ENCODE assay signal across 33 mouse cellular contexts in the genomic region with DNA sequence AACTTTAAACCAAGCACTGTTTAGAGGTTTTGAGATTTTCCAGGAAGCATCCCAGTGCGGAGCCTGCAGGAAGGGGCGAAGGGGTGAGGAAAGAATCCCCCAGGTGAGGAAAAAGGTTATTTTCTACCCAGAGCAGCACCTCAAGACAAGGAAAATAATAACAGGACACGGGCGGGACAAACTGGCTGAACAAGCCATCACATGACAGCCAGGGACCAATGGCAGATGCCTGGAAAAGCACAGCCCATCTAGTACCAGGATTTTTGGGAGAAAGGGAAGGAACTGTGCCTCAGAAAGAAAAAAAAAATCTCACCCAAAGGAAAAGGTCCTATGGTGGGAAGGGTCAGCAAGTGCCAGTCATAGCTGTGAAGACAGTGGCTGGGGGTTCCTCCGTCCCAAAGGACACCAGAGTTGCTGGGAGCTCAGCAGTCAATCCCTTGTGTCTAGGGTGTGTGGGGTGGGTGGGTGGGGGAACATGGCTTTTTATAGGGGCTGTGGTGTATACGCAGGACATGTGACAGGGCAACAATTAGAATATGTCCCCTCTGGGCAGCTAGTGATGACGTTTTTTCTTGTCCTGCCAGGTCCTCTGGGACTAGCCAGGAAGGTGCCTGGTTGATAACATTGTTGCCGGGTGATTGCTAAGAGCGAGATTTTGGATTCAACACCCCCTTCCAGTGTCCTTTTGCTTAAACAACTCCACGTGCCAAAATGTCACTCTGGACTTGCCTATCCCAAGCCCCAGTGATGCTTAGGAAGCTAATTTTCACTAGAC. TPM values are rescaled to one million over a fixed set of nuclear protein-coding genes. Genes with fewer than 3 reads are reported as not detected.
DNase-seq lines count a peak whose midpoint lies in the region; ATAC-seq lines count a peak whose summit lies in the region.
"Had no signal": no experiment of that assay in that cellular context is flagged by ENCODE, and none has a peak within 500 bp of the region (broad histone marks: within the 10 kb centered on the region; RNA-seq: fewer than 3 reads in every experiment).

No protein-coding gene starts in this region.

- no peak overlapping the region for H3K9ac ChIP-seq in heart, embryonic 14.5 days (ENCODE audit: low read length)
- no peak overlapping the region for H3K9ac ChIP-seq in heart, embryonic 11.5 days (ENCODE audit: low read depth, low read length)
- H3K9ac ChIP-seq in midbrain, embryonic 12.5 days (replicated peaks), result no peak overlapping the region
- no peak overlapping the region for H3K9ac ChIP-seq in midbrain, embryonic 15.5 days
- H3K9ac ChIP-seq: embryonic facial prominence, embryonic 13.5 days; hindbrain, embryonic 14.5 days; limb, embryonic 15.5 days; liver, embryonic 13.5 days; neural tube, embryonic 12.5 days had no signal

- no peaks in the 10 kb centered on the region for H3K36me3 ChIP-seq in heart, embryonic 14.5 days (ENCODE audit: control insufficient read depth, insufficient read depth, low read length)
- no peaks in the 10 kb centered on the region for H3K36me3 ChIP-seq in heart, embryonic 11.5 days (ENCODE audit: control insufficient read depth, insufficient read depth, low read length)
- no peaks in the 10 kb centered on the region for H3K36me3 ChIP-seq in midbrain, embryonic 12.5 days
- H3K36me3 ChIP-seq in midbrain, embryonic 10.5 days, result no peaks in the 10 kb centered on the region
- H3K36me3 ChIP-seq in midbrain, embryonic 15.5 days (replicated peaks), result no peaks in the 10 kb centered on the region
- H3K36me3 ChIP-seq: embryonic facial prominence, embryonic 13.5 days; G1E; limb, embryonic 10.5 days; limb, embryonic 15.5 days; liver, embryonic 13.5 days; neural tube, embryonic 12.5 days had no signal

- peak overlapping the region; percentile 29 for H3K4me2 ChIP-seq in heart, embryonic 14.5 days (ENCODE audit: low read length)
- H3K4me2 ChIP-seq in heart, embryonic 11.5 days, result no peak overlapping the region
- H3K4me2 ChIP-seq in midbrain, embryonic 12.5 days (replicated peaks), result no peak overlapping the region
- H3K4me2 ChIP-seq in midbrain, embryonic 15.5 days, result no peak overlapping the region
- H3K4me2 ChIP-seq: embryonic facial prominence, embryonic 13.5 days; hindbrain, embryonic 14.5 days; limb, embryonic 15.5 days; liver, embryonic 13.5 days; neural tube, embryonic 12.5 days had no signal

- H3K9me3 ChIP-seq in heart, embryonic 14.5 days (ENCODE audit: control insufficient read depth, low read length), result no peaks in the 10 kb centered on the region
- no peaks in the 10 kb centered on the region for H3K9me3 ChIP-seq in heart, embryonic 11.5 days (replicated peaks; ENCODE audit: control insufficient read depth, low read length)
- no peaks in the 10 kb centered on the region for H3K9me3 ChIP-seq in midbrain, embryonic 12.5 days
- H3K9me3 ChIP-seq in midbrain, embryonic 10.5 days (replicated peaks), result no peaks in the 10 kb centered on the region
- H3K9me3 ChIP-seq in midbrain, embryonic 15.5 days, result no peaks in the 10 kb centered on the region
- H3K9me3 ChIP-seq: embryonic facial prominence, embryonic 13.5 days; G1E; limb, embryonic 10.5 days; limb, embryonic 15.5 days; liver, embryonic 13.5 days; megakaryocyte, embryonic 14.5 days; neural tube, embryonic 12.5 days had no signal

- DNase-seq in midbrain, embryonic 10.5 days (ENCODE audit: low spot score), result no peak
- peak; percentile 29 for DNase-seq in MN1 (ENCODE audit: low spot score)
- DNase-seq: adrenal gland, adult 2 months; adrenal gland, postnatal 36 days; B cell, adult 2 months; cerebellum, adult 18-20 months; cerebellum, postnatal 10 days; gastrocnemius, adult 2 months; kidney, adult 9 months; kidney, postnatal 14 days; layer of hippocampus, adult 9-11 months; liver, embryonic 13.5 days; lung, adult 18-20 months; lung, postnatal 4 days; thymus, postnatal 4 days had no signal

- no peak for ATAC-seq in heart, embryonic 14.5 days (ENCODE audit: insufficient number of reproducible peaks, insufficient read depth, low FRiP score, low read depth)
- ATAC-seq in heart, embryonic 11.5 days (replicated peaks; ENCODE audit: insufficient number of reproducible peaks, low FRiP score, low TSS enrichment), result no peak
- ATAC-seq in midbrain, embryonic 12.5 days (ENCODE audit: low FRiP score, low read depth), result no peak
- ATAC-seq in midbrain, embryonic 15.5 days (replicated peaks), result no peak
- ATAC-seq in activated CD4-positive, CD25-positive, alpha-beta regulatory T cell, adult 4 months, result no peak
- ATAC-seq: forebrain, embryonic 16.5 days; intestine, postnatal 0 days; lung, postnatal 0 days; Patski had no signal

- WGBS in heart, embryonic 14.5 days, result 42% methylated on average over 10 of the region's 10 CpGs
- 49% methylated on average over 10 of the region's 10 CpGs for WGBS in heart, embryonic 11.5 days (ENCODE audit: insufficient replicate concordance)
- WGBS in midbrain, embryonic 12.5 days, result 77% methylated on average over 10 of the region's 10 CpGs
- 79% methylated on average over 10 of the region's 10 CpGs for WGBS in midbrain, embryonic 10.5 days
- 70% methylated on average over 10 of the region's 10 CpGs for WGBS in midbrain, embryonic 15.5 days

- H3K27me3 ChIP-seq in heart, embryonic 14.5 days (ENCODE audit: control insufficient read depth, insufficient read depth, low read length), result no peaks in the 10 kb centered on the region
- no peaks in the 10 kb centered on the region for H3K27me3 ChIP-seq in heart, embryonic 11.5 days (ENCODE audit: control insufficient read depth, insufficient read depth, low read length)
- no peaks in the 10 kb centered on the region for H3K27me3 ChIP-seq in midbrain, embryonic 12.5 days
- H3K27me3 ChIP-seq in midbrain, embryonic 10.5 days (ENCODE audit: low read depth, poor library complexity, severe bottlenecking), result no peaks in the 10 kb centered on the region
- H3K27me3 ChIP-seq in midbrain, embryonic 15.5 days (replicated peaks), result no peaks in the 10 kb centered on the region
- H3K27me3 ChIP-seq: embryonic facial prominence, embryonic 13.5 days; limb, embryonic 15.5 days; neural tube, embryonic 12.5 days; Patski had no signal

- peaks cover 2 to 9% of the 10 kb centered on the region in 2 experiments; a peak in 3 of 4 replicates for H3K4me1 ChIP-seq in heart, embryonic 14.5 days (ENCODE audit: control insufficient read depth in 2 of 2, insufficient read depth in 2 of 2, low read length in 2 of 2)
- H3K4me1 ChIP-seq in heart, embryonic 11.5 days (ENCODE audit: control insufficient read depth, insufficient read depth, low read length), result no peaks in the 10 kb centered on the region
- 0 out of 2 replicates have a peak, but pooled peaks cover 3% of the 10 kb centered on the region for H3K4me1 ChIP-seq in midbrain, embryonic 12.5 days
- H3K4me1 ChIP-seq in midbrain, embryonic 10.5 days, result no peaks in the 10 kb centered on the region
- peaks cover 12% of the 10 kb centered on the region; the same call in 1 of the 2 replicates for H3K4me1 ChIP-seq in midbrain, embryonic 15.5 days
- H3K4me1 ChIP-seq: embryonic facial prominence, embryonic 13.5 days; liver, embryonic 13.5 days; megakaryocyte, embryonic 14.5 days; neural tube, embryonic 12.5 days had no signal

- no peak overlapping the region for H3K4me3 ChIP-seq in heart, embryonic 14.5 days (ENCODE audit: control insufficient read depth in 1 of 2, insufficient read depth in 1 of 2, low read depth in 1 of 2, low read length in 2 of 2)
- H3K4me3 ChIP-seq in heart, embryonic 11.5 days (ENCODE audit: low read depth, low read length), result no peak overlapping the region
- H3K4me3 ChIP-seq in midbrain, embryonic 12.5 days, result no peak overlapping the region
- H3K4me3 ChIP-seq in midbrain, embryonic 10.5 days, result no peak overlapping the region
- no peak overlapping the region for H3K4me3 ChIP-seq in midbrain, embryonic 15.5 days
- H3K4me3 ChIP-seq: embryonic facial prominence, embryonic 13.5 days; gastrocnemius, adult 2 months; limb, embryonic 10.5 days; limb, embryonic 15.5 days; liver, embryonic 13.5 days; megakaryocyte, embryonic 14.5 days; neural tube, embryonic 12.5 days had no signal

- no peak overlapping the region for H3K27ac ChIP-seq in heart, embryonic 14.5 days (replicated peaks in 1 of 2; ENCODE audit: control insufficient read depth in 1 of 2, insufficient read depth in 1 of 2, low read depth in 2 of 2, low read length in 2 of 2)
- H3K27ac ChIP-seq in heart, embryonic 11.5 days (ENCODE audit: low read depth, low read length), result no peak overlapping the region
- 0 out of 2 replicates have a peak overlapping the region, but pooled peaks have one; percentile 35 for H3K27ac ChIP-seq in midbrain, embryonic 12.5 days (replicated peaks)
- no peak overlapping the region for H3K27ac ChIP-seq in midbrain, embryonic 10.5 days (replicated peaks)
- 0 out of 2 replicates have a peak overlapping the region, but pooled peaks have one; percentile 77 for H3K27ac ChIP-seq in midbrain, embryonic 15.5 days
- H3K27ac ChIP-seq: embryonic facial prominence, embryonic 13.5 days; gastrocnemius, adult 2 months; limb, embryonic 10.5 days; limb, embryonic 15.5 days; liver, embryonic 13.5 days; neural tube, embryonic 12.5 days had no signal

RNA-seq across cellular contexts. Expression of a gene that starts 22.7 kb away (rescaled TPM):
- polyA plus RNA-seq in heart, embryonic 14.5 days (2014; fragmentation: Nextera tagmentation; extraction: Ambion mirVana), result not detected in 2 replicates
- 0.42 TPM in 1 of 2 replicates, not detected in the other for polyA plus RNA-seq in heart, embryonic 11.5 days (2014; fragmentation: Nextera tagmentation; extraction: Ambion mirVana)
- not detected in 2 replicates for polyA plus RNA-seq in midbrain, embryonic 12.5 days (2016; fragmentation: Nextera tagmentation; extraction: Ambion mirVana)
- polyA plus RNA-seq in midbrain, embryonic 10.5 days (2016; fragmentation: Nextera tagmentation; extraction: Ambion mirVana), result not detected in 2 replicates
- polyA plus RNA-seq in midbrain, embryonic 15.5 days (2015; fragmentation: Nextera tagmentation; extraction: Ambion mirVana), result 0.09 TPM in 1 of 2 replicates, not detected in the other
- not detected for polyA plus RNA-seq in activated CD4-positive, CD25-positive, alpha-beta regulatory T cell, adult 4 months (2017; shearing (Covaris generic))
- polyA plus RNA-seq: adrenal gland, adult 2 months; brain, embryonic 14.5 days; embryonic facial prominence, embryonic 13.5 days; forebrain, embryonic 11.5 days; G1E; intestine, postnatal 0 days; limb, embryonic 10.5 days; liver, embryonic 13.5 days; neural tube, embryonic 12.5 days; Patski had no signal

RNA-seq across cellular contexts. Expression of a gene that starts 47.8 kb away (rescaled TPM):
- polyA plus RNA-seq in heart, embryonic 14.5 days (2014; fragmentation: Nextera tagmentation; extraction: Ambion mirVana), result 40.7 and 45.7 TPM in 2 replicates
- polyA plus RNA-seq in heart, embryonic 11.5 days (2014; fragmentation: Nextera tagmentation; extraction: Ambion mirVana), result 54.4 and 58.4 TPM in 2 replicates
- 68.4 and 71.5 TPM in 2 replicates for polyA plus RNA-seq in midbrain, embryonic 12.5 days (2016; fragmentation: Nextera tagmentation; extraction: Ambion mirVana)
- polyA plus RNA-seq in midbrain, embryonic 10.5 days (2016; fragmentation: Nextera tagmentation; extraction: Ambion mirVana), result 72.3 and 74.4 TPM in 2 replicates
- polyA plus RNA-seq in midbrain, embryonic 15.5 days (2015; fragmentation: Nextera tagmentation; extraction: Ambion mirVana), result 61.4 and 63.0 TPM in 2 replicates
- 10 to 100 TPM; 41.0 to 42.9 TPM for polyA plus RNA-seq in activated CD4-positive, CD25-positive, alpha-beta regulatory T cell, adult 4 months (2017; shearing (Covaris generic))

Comparison
In these comparisons a context has a peak if more than half of its experiments do, and no peak if none do; other contexts are left out.
1. H3K27ac ChIP-seq: peak in midbrain, embryonic 12.5 days (single experiment) and midbrain, embryonic 15.5 days (single experiment); none in heart, embryonic 14.5 days (0 of 2), heart, embryonic 11.5 days (single experiment) and midbrain, embryonic 10.5 days (single experiment).